Mouse (Mus musculus): Measurements from ENCODE around the gene Hopx.
A peak's percentile ranks its signal among the peaks of the same experiment; 100 is the strongest.
"Not testable (repeated sequence)": the region's sequence is repeated elsewhere in the genome, so short reads cannot be mapped to it uniquely, and the experiment has no call there.

The Hopx gene

DNA sequence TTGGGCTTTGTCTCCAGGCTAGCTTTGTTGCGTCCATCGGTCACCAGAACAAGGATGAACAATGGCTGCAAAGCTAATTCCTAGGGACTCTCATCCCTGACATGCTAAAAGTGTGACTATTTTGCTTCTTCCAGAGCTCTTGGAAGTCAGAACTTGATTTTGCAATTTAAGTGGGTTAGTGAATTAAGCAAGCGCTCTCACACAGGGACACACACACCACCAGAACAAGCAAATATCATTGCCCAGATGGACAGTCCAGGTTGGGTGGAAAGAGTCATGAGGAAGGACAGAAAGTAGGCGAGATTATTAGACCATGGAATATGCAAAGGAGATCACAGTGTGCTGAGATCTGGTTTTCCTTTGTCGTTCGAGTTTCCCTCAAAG, 14.9 kb downstream of the Hopx start:
- DNase-seq (ENCODE audit: low read depth, low spot score): no peak

- DNase-seq (ENCODE audit: low read depth, low spot score): no peak
Observed at GRCm38 (mm10) chr5:77099317-77099996, 15.5 kb downstream of the Hopx start.

- DNase-seq (ENCODE audit: low read depth, low spot score): no peak
Observed at GRCm38 (mm10) chr5:77098874-77099273, 16.0 kb downstream of the Hopx start.

- DNase-seq (ENCODE audit: low read depth, low spot score): no peak
Observed at GRCm38 (mm10) chr5:77097686-77098085, 17.2 kb downstream of the Hopx start.

DNA sequence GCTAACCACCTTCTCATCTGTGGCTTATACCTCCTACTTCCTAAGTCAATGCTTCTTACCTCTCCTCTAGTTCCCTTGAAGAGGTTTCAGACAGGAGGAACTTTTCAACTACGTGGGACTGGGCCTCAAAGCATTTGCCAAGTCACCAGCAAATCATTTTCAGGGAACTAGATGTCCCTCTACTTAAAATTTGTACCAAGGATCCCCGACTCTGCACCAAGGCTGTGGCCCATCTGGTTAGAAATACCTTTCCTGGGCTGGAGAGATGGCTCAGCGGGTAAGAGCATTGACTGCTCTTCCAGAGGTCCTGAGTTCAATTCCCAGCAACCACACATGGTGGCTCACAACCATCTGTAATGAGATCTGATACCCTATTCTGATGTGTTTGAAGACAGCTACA, 18.7 kb downstream of the Hopx start:
- DNase-seq (ENCODE audit: low read depth, low spot score): not testable (repeated sequence)

DNA sequence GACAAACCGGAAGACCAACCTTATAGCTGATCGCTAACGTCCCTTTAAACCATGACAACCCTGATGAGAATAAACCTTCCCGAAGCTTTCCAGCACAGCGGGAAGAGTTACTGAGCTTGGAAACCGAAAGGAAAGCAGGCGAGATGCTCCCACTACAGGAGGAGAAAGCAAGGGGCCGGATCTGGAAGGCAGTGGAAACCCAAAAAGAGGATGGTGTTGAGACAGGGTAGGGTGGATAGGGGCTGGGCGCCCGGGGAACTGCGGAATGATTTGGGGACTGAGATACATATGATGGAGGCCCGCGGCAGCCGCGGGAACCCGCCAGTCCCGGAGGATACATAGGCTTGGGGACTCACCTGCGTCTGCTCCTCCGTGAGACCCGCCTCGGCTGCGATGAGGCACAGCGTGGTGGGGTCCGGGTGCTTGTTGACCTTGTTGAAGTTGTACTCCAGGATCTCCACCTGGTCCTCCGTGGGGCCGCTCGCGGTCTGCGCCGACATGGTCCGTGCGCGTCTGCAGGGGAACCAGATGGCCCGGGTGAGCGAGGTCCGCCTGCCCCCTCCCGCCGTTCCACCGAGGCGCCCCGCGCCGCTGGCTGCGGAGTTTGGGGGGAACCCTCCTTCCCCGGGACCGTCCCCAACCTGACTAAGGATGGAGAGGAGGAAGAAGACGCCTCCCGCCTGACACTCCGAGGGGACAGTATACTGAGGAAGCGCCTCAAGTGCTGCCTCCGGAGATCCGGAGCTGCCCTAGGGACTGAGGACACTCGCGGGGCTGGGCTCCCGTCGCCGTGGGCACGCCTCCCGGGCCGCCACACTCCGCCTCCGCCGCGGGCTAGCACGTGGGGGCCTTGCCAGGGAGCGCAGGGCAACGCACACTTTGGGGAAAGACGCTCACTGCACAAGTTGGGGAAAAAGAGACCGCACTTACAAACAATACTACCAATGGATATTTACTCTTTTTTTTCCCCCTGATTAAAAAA, 20.1 kb downstream of the Hopx start:
- DNase-seq (ENCODE audit: low read depth, low spot score): peak; percentile 33

DNA sequence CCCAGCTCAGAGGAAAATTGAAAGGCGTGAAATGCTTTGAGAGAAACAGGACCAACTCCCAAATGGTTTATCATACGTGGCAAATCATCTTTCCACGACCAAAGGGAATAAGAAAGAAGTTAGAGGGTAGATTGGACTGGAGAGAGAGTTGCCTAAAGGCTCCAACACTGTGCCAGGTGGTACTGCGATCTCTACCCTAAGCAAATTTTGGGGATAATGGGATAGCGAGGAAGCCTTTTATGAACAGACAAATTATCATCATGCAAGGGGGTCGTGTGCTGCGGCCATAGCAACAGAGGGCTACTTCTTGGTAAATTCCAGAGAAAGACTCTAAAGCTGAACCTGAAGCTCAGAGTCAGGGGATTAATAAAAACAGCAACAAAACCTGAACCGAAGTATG, 21.0 kb downstream of the Hopx start:
- DNase-seq (ENCODE audit: low read depth, low spot score): no peak

- no peak for DNase-seq (ENCODE audit: low read depth, low spot score)
Observed at GRCm38 (mm10) chr5:77092531-77092930, 22.4 kb downstream of the Hopx start.

DNA sequence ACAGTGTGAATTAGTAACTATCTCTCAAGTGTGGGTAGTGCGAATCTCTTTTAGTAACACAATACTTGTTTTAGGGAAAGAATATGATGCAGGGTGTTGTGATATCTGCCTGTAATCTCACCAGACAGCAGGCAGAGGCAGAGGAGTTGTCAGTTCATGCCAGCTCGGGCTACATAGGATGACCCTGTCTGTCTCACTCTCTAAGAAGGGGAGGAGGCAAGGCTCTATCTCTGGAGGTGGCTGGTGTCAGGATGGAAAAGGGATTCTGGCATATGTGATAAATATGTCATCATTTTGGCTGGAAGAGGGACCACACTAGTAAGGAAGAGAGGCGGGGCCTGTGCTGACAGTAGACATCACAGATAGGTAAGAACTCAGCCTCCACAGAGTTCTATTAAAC, 23.0 kb downstream of the Hopx start:
- no peak for DNase-seq (ENCODE audit: low read depth, low spot score)

DNA sequence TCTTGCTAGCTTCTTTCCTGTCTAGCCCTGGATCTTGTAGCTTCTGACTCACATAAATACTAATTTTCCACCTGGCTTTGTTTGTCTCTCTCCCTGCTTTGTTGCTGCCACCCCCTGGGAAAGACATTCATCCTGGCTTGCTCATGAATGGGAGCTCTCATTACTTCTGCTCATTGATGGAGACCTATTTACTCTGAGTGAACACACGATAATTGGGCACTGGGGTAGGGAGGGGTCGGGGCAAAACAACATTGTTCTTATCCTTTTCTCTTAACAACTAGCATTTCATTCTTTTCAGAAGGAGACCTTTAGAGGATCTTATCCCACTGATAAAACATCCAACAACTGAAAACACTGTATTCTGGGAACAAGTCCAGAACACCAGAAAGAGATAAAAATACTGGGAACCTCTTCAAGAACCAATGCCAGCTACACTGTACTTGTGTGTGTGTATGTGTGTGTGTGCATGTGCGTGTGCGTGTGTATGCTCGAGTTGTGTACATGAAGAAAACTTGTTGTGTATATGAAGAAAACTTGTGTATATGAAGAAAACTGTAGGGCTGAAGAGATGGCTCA, 24.3 kb downstream of the Hopx start:
- no peak for DNase-seq (ENCODE audit: low read depth, low spot score)

DNA sequence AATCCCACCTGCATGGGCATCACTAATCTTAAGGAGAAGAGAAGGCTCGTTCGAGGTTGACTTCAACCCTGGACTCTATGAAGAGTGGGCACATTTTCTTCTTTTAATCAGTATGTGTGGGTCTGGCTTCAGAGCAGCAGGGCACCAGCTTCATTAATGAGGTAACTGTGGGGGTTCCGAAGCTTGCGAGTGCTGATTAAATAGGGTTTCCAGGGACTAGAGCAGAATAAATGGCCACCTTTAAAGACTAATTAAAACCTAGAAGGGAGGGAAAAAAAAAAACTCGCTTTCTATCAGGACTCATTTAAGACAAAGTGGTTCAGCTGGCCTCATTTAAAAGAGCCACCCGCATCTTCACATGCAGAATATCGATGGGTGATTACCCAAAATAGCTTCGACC, 25.0 kb downstream of the Hopx start:
- no peak for DNase-seq (ENCODE audit: low read depth, low spot score)

- peak; percentile 71 for DNase-seq (ENCODE audit: low read depth, low spot score)
Observed at GRCm38 (mm10) chr5:77089294-77089693, 25.6 kb downstream of the Hopx start.

DNA sequence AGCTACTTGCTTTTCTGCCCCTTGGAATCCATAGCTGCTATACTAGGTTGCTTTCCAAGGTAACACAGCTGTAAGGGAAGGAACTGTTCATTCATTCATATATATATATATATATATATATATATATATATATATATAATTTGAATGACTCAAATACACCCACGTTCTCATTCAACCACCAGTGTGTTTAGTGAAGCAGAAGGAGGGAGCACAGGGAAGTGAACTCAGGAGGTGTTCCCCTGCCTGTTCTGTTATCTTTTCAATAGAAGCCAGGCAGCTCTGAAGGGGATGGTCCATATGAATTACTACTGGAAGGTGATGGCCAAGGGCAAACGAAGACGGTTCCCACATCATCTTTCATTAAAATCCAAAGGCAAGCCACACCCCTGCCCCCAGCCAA, 27.8 kb downstream of the Hopx start:
- no peak for DNase-seq (ENCODE audit: low read depth, low spot score)

GRCm38 (mm10) chr5:77086541-77086940, 28.4 kb downstream of the Hopx start:
- DNase-seq (ENCODE audit: low read depth, low spot score): peak; percentile 28

DNA sequence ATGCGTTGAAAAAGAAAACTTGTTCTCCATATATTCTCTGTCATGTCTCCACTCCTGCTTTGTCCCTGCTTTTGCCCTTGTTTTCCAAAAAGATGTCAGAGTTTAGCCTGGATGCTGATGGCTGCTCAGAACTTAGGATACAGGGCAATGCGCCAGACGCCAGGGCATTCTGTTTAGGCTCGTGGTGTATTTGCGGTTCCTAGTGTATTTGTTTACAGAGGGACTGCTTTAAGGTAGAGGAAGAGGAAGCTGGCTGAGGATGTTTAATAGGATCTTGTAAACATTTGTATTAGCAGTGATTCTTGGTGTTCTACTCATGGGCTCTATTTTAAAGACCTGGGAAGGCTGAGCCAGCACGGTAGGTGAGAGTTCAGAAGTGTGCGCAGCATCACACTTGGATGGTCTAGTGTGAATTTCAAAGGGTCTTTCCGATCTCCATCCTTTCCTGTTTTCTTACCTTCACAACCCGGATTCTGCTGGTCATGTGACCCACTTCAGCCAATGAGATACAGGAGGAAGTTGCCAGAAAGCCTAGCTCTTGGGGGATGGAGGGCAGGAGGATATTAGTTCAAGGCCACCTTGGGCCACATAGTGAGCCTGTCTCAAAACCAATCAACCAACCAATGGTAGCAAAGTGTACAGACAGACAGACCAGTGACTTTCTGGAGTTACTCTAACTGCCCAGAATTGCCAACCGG, 29.0 kb downstream of the Hopx start:
- DNase-seq (ENCODE audit: low read depth, low spot score): peak; percentile 63

DNA sequence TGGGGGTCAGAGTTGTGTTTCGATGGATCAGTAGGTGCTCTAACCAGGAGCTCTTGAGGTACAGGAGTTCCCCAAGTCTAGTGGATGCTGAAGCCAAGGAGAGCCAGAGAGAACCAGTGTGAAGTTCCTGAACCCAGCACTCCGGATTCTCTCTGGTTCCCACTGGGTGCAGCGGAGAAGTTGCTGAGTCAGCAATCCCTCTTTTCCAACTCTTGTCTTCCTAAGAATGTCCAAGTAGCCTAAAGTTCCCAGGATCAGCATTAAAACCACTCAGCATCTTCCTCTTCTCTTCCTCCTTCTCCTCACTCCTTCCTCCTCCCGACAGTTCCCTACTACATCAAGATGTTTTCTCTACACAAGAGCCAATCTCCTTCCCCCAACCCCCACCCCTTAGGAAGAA, 30.5 kb downstream of the Hopx start:
- no peak for DNase-seq (ENCODE audit: low read depth, low spot score)

DNA sequence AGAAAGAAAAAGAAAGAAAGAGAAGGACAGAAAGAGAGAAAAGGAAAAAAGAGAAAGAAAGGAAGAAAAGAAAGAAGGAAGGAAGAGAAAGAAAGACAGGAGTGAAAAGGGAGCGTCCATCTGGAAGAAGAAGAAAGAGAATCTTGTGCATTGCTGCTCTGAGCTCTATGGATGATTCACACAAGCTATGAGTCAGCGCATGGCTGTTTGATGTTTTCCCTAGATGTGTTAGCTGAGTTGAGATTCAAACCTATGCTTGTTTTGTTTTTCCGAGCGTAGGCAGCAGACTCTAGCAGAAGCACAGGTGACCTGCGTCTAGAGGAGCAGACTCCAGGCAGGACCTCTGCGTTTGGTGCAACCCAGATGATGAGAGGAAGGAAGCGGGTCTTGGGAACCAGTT, 32.2 kb downstream of the Hopx start:
- DNase-seq (ENCODE audit: low read depth, low spot score): no peak

- DNase-seq (ENCODE audit: low read depth, low spot score): no peak
Observed at GRCm38 (mm10) chr5:77080761-77081160, 34.2 kb downstream of the Hopx start.

- DNase-seq (ENCODE audit: low read depth, low spot score): no peak
Observed at GRCm38 (mm10) chr5:77075951-77076350, 39.0 kb downstream of the Hopx start.

GRCm38 (mm10) chr5:77074914-77075313, 40.0 kb downstream of the Hopx start:
- no peak for DNase-seq (ENCODE audit: low read depth, low spot score)

- DNase-seq (ENCODE audit: low read depth, low spot score): no peak
Observed at GRCm38 (mm10) chr5:77073794-77074193, 41.1 kb downstream of the Hopx start.

DNA sequence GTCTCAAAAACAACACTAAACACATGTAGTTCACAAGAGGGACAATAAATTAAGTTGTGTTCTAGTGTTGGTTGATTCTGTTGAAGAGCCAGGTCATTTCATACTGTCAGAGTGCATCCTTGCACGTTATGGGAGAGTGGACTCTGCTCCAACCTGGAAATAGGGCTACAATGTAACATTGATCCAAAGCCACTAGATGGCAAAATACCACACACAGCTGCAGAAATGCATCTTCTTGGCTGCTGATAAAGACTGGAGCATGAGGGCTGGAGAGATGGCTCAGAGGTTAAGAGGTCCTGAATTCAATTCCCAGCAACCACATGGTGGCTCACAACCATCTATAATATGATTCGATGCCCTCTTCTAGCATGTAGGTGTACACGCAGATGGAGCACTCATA, 43.3 kb downstream of the Hopx start:
- DNase-seq (ENCODE audit: low read depth, low spot score): peak; percentile 26

Measured in ES-CJ7 (cell line).